Mouse (Mus musculus): Measurements from ENCODE around the gene Atf1. TPM values are rescaled to one million over a fixed set of nuclear protein-coding genes. Genes with fewer than 3 reads are reported as not detected.

Atf1 gene
- total and polyA plus RNA-seq, 2 experiments, result 11.2 to 36.3 TPM

DNA sequence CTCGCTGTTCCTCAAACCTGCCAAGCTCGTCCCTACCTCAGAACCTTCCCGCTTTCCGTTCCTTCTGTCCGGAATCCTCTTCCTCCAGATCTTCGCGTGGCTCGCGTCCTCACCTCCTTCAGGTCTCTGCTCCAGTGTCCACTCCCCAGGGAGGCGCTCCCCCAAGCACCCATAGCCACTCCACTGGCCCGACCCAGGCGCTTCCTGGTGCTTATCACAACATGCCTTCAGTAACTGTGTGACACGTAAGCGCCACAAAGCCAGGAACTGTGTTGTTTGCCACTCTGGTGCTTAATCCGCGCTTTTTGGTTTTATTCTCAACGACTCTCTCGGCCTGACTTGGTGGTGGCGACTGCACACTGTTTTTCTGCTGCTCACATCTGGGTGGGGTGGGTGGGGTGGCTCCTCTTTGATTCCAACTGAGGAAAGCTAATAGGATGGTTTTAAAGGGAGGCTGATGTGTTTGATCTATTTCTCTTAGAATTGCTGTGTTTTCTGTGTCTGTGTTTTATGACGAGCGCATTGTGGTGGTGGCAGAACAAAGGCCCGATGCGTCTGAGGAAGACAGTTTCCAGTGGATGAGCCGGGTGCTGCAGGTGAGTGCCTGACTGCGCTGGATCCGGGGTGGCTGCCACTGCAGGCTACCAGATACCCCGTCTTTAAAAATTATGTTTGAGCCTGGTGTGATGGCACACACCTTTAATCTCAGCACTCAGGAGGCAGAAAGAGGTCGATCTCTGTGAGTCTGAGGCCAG lies 44.9 kb upstream of the Atf1 start:
- Histone ChIP-seq H3K36me3 (ENCODE audit: control insufficient read depth, insufficient read depth, low read length) (peaks cover 7% of the 10 kb centered on the region; the same call in 1 of the 2 replicates), H3K27me3 (ENCODE audit: control insufficient read depth, insufficient read depth, low read length) (no peaks in the 10 kb centered on the region), H3K79me2 (ENCODE audit: control insufficient read depth, insufficient read depth, low read length) (no peaks in the 10 kb centered on the region), H3K27ac (replicated peaks; ENCODE audit: insufficient read depth, low read depth, low read length) (no peak overlapping the region), H3K4me1 (ENCODE audit: control insufficient read depth, insufficient read depth, low read length) (peaks cover 3% of the 10 kb centered on the region; the same call in 1 of the 2 replicates), H3K9ac (ENCODE audit: low read depth, low read length) (no peak overlapping the region), H3K4me3 (ENCODE audit: insufficient read depth, low read depth, low read length) (no peak overlapping the region)
- no peak for TF ChIP-seq POLR2A (IDR thresholded peaks at IDR 0.05; ENCODE audit: extremely low read depth, insufficient read depth, low read length)
- no peak for TF ChIP-seq CTCF (IDR thresholded peaks at IDR 0.05; ENCODE audit: low read depth, low read length)
- 91% methylated on average over 28 of the region's 28 CpGs for WGBS
- no peak for DNase-seq (ENCODE audit: extremely low read depth, low read depth, low spot score)

DNA sequence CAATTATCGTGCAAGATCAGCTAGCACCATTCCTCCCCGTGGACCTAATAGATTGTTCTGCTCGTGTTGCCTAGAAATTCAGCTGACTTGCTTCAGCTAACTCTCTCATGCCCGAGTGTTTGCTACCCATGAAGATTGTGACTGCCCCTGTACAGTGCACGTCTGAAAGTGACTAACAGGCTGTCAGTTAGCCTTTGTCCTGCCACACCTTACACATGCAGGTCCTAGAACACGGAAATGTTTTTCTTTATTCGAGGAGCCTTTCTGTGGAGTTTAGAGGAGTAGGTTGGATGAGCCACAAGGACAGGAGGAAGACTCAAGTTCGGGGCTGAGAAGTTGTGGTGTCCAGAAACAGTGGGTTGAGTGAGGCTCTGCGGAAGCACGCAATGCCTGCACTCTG lies 44.1 kb upstream of the Atf1 start:
- WGBS, result 92% methylated on average over 10 of the region's 10 CpGs

DNA sequence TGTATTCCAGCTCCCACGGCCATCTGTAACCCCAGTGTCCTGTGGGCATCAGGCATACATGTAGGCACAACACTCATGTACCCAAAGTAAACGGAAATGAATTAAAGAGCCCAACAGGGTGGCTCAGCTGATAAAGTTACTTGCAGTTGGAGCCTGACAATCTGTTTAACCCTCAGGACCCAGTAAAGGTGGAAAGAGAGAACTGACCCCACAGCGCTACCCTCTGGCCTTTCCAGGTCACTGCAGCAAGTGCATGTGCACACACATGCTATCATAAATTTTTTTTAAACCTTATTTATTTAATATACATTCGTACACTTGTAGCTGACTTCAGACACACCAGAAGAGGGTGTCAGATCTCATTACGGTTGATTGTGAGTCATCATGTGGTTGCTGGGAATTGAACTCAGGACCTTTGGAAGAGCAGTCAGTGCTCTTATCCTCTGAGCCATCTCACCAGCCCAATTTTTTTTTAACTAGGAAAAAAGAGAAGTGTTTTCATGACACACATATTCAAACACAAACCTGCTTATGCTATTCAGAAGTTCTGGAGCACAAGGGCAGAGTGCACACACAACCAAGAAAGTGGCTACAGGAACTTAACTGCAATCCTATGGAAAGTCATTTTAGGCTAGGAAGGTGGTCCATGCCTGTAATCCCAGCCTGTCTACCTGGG lies 42.7 kb upstream of the Atf1 start:
- no peak for DNase-seq (ENCODE audit: extremely low read depth, low read depth, low spot score)
- Histone ChIP-seq H3K36me3 (ENCODE audit: control insufficient read depth, insufficient read depth, low read length) (peaks cover 7% of the 10 kb centered on the region; the same call in 1 of the 2 replicates), H3K27me3 (ENCODE audit: control insufficient read depth, insufficient read depth, low read length) (no peaks in the 10 kb centered on the region), H3K9ac (ENCODE audit: low read depth, low read length) (no peak overlapping the region), H3K4me3 (ENCODE audit: insufficient read depth, low read depth, low read length) (no peak overlapping the region), H3K79me2 (ENCODE audit: control insufficient read depth, insufficient read depth, low read length) (no peaks in the 10 kb centered on the region), H3K4me1 (ENCODE audit: control insufficient read depth, insufficient read depth, low read length) (no peaks in the 10 kb centered on the region), H3K27ac (replicated peaks; ENCODE audit: insufficient read depth, low read depth, low read length) (no peak overlapping the region)
- WGBS, result 91% methylated on average over 5 of the region's 5 CpGs
- TF ChIP-seq POLR2A (IDR thresholded peaks at IDR 0.05; ENCODE audit: extremely low read depth, insufficient read depth, low read length) (no peak), CTCF (IDR thresholded peaks at IDR 0.05; ENCODE audit: low read depth, low read length) (peak; percentile 56; the same call in 1 of the 2 replicates)

More for the DNA sequence above, 44.1 kb upstream of the Atf1 start:
- DNase-seq (ENCODE audit: extremely low read depth, low read depth, low spot score), result no peak
- Histone ChIP-seq H3K4me3 (ENCODE audit: insufficient read depth, low read depth, low read length) (no peak overlapping the region), H3K27ac (replicated peaks; ENCODE audit: insufficient read depth, low read depth, low read length) (no peak overlapping the region), H3K4me1 (ENCODE audit: control insufficient read depth, insufficient read depth, low read length) (no peaks in the 10 kb centered on the region), H3K27me3 (ENCODE audit: control insufficient read depth, insufficient read depth, low read length) (no peaks in the 10 kb centered on the region), H3K36me3 (ENCODE audit: control insufficient read depth, insufficient read depth, low read length) (peaks cover 7% of the 10 kb centered on the region; the same call in 1 of the 2 replicates), H3K9ac (ENCODE audit: low read depth, low read length) (no peak overlapping the region), H3K79me2 (ENCODE audit: control insufficient read depth, insufficient read depth, low read length) (no peaks in the 10 kb centered on the region)
- TF ChIP-seq POLR2A (IDR thresholded peaks at IDR 0.05; ENCODE audit: extremely low read depth, insufficient read depth, low read length) (no peak), CTCF (IDR thresholded peaks at IDR 0.05; ENCODE audit: low read depth, low read length) (no peak)

DNA sequence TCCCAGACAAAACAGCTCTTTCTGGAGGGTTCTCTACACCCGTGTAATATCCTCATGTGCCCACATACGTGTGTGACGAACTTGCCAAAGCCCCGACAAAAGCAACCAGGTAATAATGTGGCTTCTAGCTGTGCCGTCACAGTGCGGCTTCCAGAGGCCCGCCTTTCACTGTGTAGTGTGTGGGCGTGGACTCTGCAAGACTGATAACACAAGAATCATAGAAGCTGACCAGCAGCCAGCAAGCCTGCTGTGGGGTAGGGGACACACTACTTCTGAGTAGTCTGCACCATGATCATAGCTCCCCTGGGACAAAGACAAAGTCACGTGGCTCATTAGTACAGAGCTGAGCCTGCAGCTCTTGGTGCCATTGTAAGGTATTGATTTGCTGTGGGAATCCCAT lies 41.4 kb upstream of the Atf1 start:
- no peaks in the 10 kb centered on the region for H3K79me2 ChIP-seq (ENCODE audit: control insufficient read depth, insufficient read depth, low read length)
- 93% methylated on average over 9 of the region's 9 CpGs for WGBS
- TF ChIP-seq CTCF (IDR thresholded peaks at IDR 0.05; ENCODE audit: low read depth, low read length) (no peak), POLR2A (IDR thresholded peaks at IDR 0.05; ENCODE audit: extremely low read depth, insufficient read depth, low read length) (no peak)
- no peak overlapping the region for H3K27ac ChIP-seq (replicated peaks; ENCODE audit: insufficient read depth, low read depth, low read length)
- DNase-seq (ENCODE audit: extremely low read depth, low read depth, low spot score), result no peak
- no peak overlapping the region for H3K4me3 ChIP-seq (ENCODE audit: insufficient read depth, low read depth, low read length)
- no peaks in the 10 kb centered on the region for H3K27me3 ChIP-seq (ENCODE audit: control insufficient read depth, insufficient read depth, low read length)
- H3K4me1 ChIP-seq (ENCODE audit: control insufficient read depth, insufficient read depth, low read length), result no peaks in the 10 kb centered on the region
- H3K9ac ChIP-seq (ENCODE audit: low read depth, low read length), result no peak overlapping the region
- H3K36me3 ChIP-seq (ENCODE audit: control insufficient read depth, insufficient read depth, low read length), result peaks cover 9% of the 10 kb centered on the region; the same call in 1 of the 2 replicates

DNA sequence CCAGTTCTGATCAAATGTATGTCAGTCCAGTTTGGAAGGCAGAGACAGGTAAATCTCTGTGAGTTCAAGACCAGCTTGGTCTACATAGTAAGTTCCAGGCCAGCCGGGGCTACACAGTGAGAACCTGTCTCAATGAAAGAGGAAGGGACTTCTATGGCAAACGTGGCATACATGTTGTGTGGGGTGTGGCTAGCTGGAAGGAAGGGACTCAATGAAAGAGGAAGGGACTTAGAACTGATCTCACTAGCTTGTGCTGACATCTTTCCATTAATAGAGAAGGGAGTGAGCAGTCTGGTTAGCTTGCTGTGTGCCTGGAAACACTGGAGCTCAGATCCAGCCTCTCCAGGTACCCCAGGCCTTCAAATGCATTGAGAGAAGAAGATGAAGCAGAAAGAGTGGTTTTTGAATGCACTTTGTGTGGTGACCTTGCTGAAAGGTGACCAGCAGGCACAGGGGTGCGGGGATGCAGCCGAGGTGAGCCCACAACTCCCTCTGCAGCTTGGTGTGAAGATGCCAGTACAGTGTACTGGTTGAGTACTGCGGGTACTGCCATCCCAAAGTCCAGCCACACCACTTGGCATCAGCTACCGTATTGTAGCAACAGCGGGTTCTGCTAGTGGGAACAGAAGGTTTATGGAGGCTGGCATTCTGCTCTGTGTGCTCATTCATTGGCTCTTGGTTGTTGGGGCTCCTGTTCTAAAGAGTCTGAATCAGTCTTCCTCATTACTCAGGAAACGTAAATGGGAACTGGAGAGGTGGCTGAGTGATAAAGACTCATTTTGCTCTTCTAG lies 40.5 kb upstream of the Atf1 start:
- Histone ChIP-seq H3K36me3 (ENCODE audit: control insufficient read depth, insufficient read depth, low read length) (peaks cover 9% of the 10 kb centered on the region; the same call in 1 of the 2 replicates), H3K9ac (ENCODE audit: low read depth, low read length) (no peak overlapping the region), H3K4me1 (ENCODE audit: control insufficient read depth, insufficient read depth, low read length) (no peaks in the 10 kb centered on the region), H3K27ac (replicated peaks; ENCODE audit: insufficient read depth, low read depth, low read length) (no peak overlapping the region), H3K27me3 (ENCODE audit: control insufficient read depth, insufficient read depth, low read length) (no peaks in the 10 kb centered on the region), H3K79me2 (ENCODE audit: control insufficient read depth, insufficient read depth, low read length) (no peaks in the 10 kb centered on the region), H3K4me3 (ENCODE audit: insufficient read depth, low read depth, low read length) (no peak overlapping the region)
- 81% methylated on average over 8 of the region's 8 CpGs for WGBS
- peak; percentile 8 for DNase-seq (ENCODE audit: extremely low read depth, low read depth, low spot score)
- TF ChIP-seq CTCF (IDR thresholded peaks at IDR 0.05; ENCODE audit: low read depth, low read length), result no peak
- no peak for TF ChIP-seq POLR2A (IDR thresholded peaks at IDR 0.05; ENCODE audit: extremely low read depth, insufficient read depth, low read length)

All from liver, adult 2 months (tissue).